ENCODE assay signal across 10 mouse cellular contexts in genomic region chr2:154463621-154464198, GRCm38 (mm10). TPM values are rescaled to one million over a fixed set of nuclear protein-coding genes. Genes with fewer than 3 reads are reported as not detected.
DNase-seq lines count a peak whose midpoint lies in the region; ATAC-seq and TF ChIP-seq lines count a peak whose summit lies in the region.
"Had no signal": no experiment of that assay in that cellular context is flagged by ENCODE, and none has a peak within 500 bp of the region (broad histone marks: within the 10 kb centered on the region; RNA-seq: fewer than 3 reads in every experiment).

No protein-coding gene starts in this region.

- H3K4me2 ChIP-seq in heart, postnatal 0 days (ENCODE audit: low read depth, low read length): no peak overlapping the region
- H3K4me2 ChIP-seq in forebrain, embryonic 12.5 days: no peak overlapping the region
- no peak overlapping the region for H3K4me2 ChIP-seq in forebrain, embryonic 11.5 days (ENCODE audit: low read depth, low read length, severe bottlenecking)
- H3K4me2 ChIP-seq: limb, embryonic 15.5 days had no signal

- no peak for TF ChIP-seq EP300 in heart, postnatal 0 days (IDR thresholded peaks at IDR 0.05; ENCODE audit: low read depth)

- no peak overlapping the region for H3K4me3 ChIP-seq in heart, postnatal 0 days (ENCODE audit: low read depth, low read length)
- no peak overlapping the region for H3K4me3 ChIP-seq in macrophage (ENCODE audit: inconsistent target)
- no peak overlapping the region for H3K4me3 ChIP-seq in forebrain, embryonic 12.5 days (replicated peaks)
- no peak overlapping the region for H3K4me3 ChIP-seq in forebrain, embryonic 11.5 days (ENCODE audit: low read depth, low read length)
- H3K4me3 ChIP-seq: limb, embryonic 15.5 days had no signal

- in situ Hi-C loops in Patski (cut with MboI; ENCODE audit: low pct_unique_long_range_greater_than_20kb): no loop called here

- 43% methylated on average over 11 of the region's 11 CpGs for WGBS in heart, postnatal 0 days
- 47% methylated on average over 9 of the region's 11 CpGs for WGBS in macrophage (ENCODE audit: missing documents)
- 90% methylated on average over 11 of the region's 11 CpGs for WGBS in forebrain, embryonic 12.5 days
- WGBS in forebrain, embryonic 11.5 days: 89% methylated on average over 11 of the region's 11 CpGs

- no peaks in the 10 kb centered on the region for H3K27me3 ChIP-seq in Patski
- no peaks in the 10 kb centered on the region for H3K27me3 ChIP-seq in heart, postnatal 0 days (ENCODE audit: control insufficient read depth, insufficient read depth, low read length)
- H3K27me3 ChIP-seq in forebrain, embryonic 12.5 days: no peaks in the 10 kb centered on the region
- H3K27me3 ChIP-seq in forebrain, embryonic 11.5 days (ENCODE audit: control insufficient read depth, insufficient read depth, low read length): no peaks in the 10 kb centered on the region
- H3K27me3 ChIP-seq: limb, embryonic 15.5 days had no signal

- no peaks in the 10 kb centered on the region for H3K36me3 ChIP-seq in heart, postnatal 0 days (replicated peaks; ENCODE audit: control insufficient read depth, insufficient read depth, low read length)
- no peaks in the 10 kb centered on the region for H3K36me3 ChIP-seq in macrophage (ENCODE audit: inconsistent target)
- peaks cover 4% of the 10 kb centered on the region; the same call in 1 of the 2 replicates for H3K36me3 ChIP-seq in forebrain, embryonic 12.5 days (replicated peaks)
- no peaks in the 10 kb centered on the region for H3K36me3 ChIP-seq in forebrain, embryonic 11.5 days (ENCODE audit: control insufficient read depth, insufficient read depth, low read length)
- H3K36me3 ChIP-seq: limb, embryonic 15.5 days had no signal

- peak; percentile 91 for ATAC-seq in frontal cortex, adult (ENCODE audit: low TSS enrichment)
- no peak for ATAC-seq in Patski
- ATAC-seq in heart, postnatal 0 days (ENCODE audit: insufficient read depth, low read depth): no peak; the same call in 1 of the 2 replicates
- ATAC-seq in forebrain, embryonic 12.5 days (ENCODE audit: low FRiP score): no peak
- ATAC-seq in forebrain, embryonic 11.5 days (replicated peaks; ENCODE audit: low FRiP score): no peak
- ATAC-seq: inflammation-experienced regulatory T-cells, adult 6 months had no signal

- peaks cover 23% of the 10 kb centered on the region for H3K4me1 ChIP-seq in heart, postnatal 0 days (ENCODE audit: control insufficient read depth, insufficient read depth)
- peaks cover 33% of the 10 kb centered on the region for H3K4me1 ChIP-seq in forebrain, embryonic 12.5 days
- H3K4me1 ChIP-seq in forebrain, embryonic 11.5 days (replicated peaks; ENCODE audit: control insufficient read depth, insufficient read depth, low read length): peaks cover 3% of the 10 kb centered on the region; the same call in 1 of the 2 replicates

- DNase-seq in frontal cortex, postnatal 14 days (ENCODE audit: low spot score in 2 of 2): no peak
- DNase-seq in Patski (ENCODE audit: low read depth, low spot score): peak; percentile 12
- peak; percentile 21 for DNase-seq in heart, postnatal 0 days (ENCODE audit: low spot score)
- no peak for DNase-seq in thymus, postnatal 0 days (ENCODE audit: low spot score)
- DNase-seq in forebrain, embryonic 11.5 days (ENCODE audit: low spot score): no peak

- H3K27ac ChIP-seq in heart, postnatal 0 days (ENCODE audit: low read depth): 0 out of 2 replicates have a peak overlapping the region, but pooled peaks have one; percentile 43
- 0 out of 2 replicates have a peak overlapping the region, but pooled peaks have one; percentile 8 for H3K27ac ChIP-seq in macrophage
- no peak overlapping the region for H3K27ac ChIP-seq in forebrain, embryonic 12.5 days
- no peak overlapping the region for H3K27ac ChIP-seq in forebrain, embryonic 11.5 days (ENCODE audit: low read depth, low read length)
- H3K27ac ChIP-seq: limb, embryonic 15.5 days had no signal

- POLR2A ChIA-PET in Patski (lab: Charles Lee): no interaction called here

- H3K9ac ChIP-seq in heart, postnatal 0 days (replicated peaks; ENCODE audit: low read depth, low read length): no peak overlapping the region
- H3K9ac ChIP-seq in forebrain, embryonic 12.5 days: no peak overlapping the region
- H3K9ac ChIP-seq in forebrain, embryonic 11.5 days (ENCODE audit: low read length): no peak overlapping the region
- H3K9ac ChIP-seq: limb, embryonic 15.5 days had no signal

- H3K79me2 ChIP-seq in macrophage (ENCODE audit: inconsistent target): peaks cover 93% of the 10 kb centered on the region

- CTCF ChIA-PET in Patski (lab: Charles Lee): interaction anchor here (2.0 kb wide), 1 partner anchor 8 kb away, joined by 4 read pairs; no protein-coding TSS in a partner anchor

- TF ChIP-seq CTCF in Patski (IDR thresholded peaks at IDR 0.05): no peak
- TF ChIP-seq CTCF in heart, postnatal 0 days (IDR thresholded peaks at IDR 0.05; ENCODE audit: low read depth): no peak

- H3K9me3 ChIP-seq in heart, postnatal 0 days (replicated peaks; ENCODE audit: control insufficient read depth, low read length): no peaks in the 10 kb centered on the region
- no peaks in the 10 kb centered on the region for H3K9me3 ChIP-seq in forebrain, embryonic 12.5 days
- no peaks in the 10 kb centered on the region for H3K9me3 ChIP-seq in forebrain, embryonic 11.5 days (ENCODE audit: control insufficient read depth, low read length)
- H3K9me3 ChIP-seq: limb, embryonic 15.5 days had no signal

RNA-seq across cellular contexts. Expression of gene Cbfa2t2, which starts 27.4 kb away (rescaled TPM):
- 27.2 TPM for polyA plus RNA-seq in Patski (2021)
- 28.0 and 45.1 TPM in 2 replicates for total RNA-seq in heart, postnatal 0 days (2014; rRNA removed; ENCODE audit: low replicate concordance)
- 18.1 and 18.2 TPM in 2 replicates for polyA plus RNA-seq in heart, postnatal 0 days (2015; fragmentation: Nextera tagmentation; extraction: Ambion mirVana)
- 10 to 100 TPM in 25 of 26 experiments, 1 to 10 TPM in 1; 8.9 to 65.3 (median 44.3) TPM for total RNA-seq in macrophage (2018; cell fraction: chromatin; rRNA removed)
- total RNA-seq in macrophage (2018; cell fraction: cytosol; rRNA removed): 10 to 100 TPM in 20 of 26 experiments, 1 to 10 TPM in 6; 6.7 to 14.5 (median 11.4) TPM
- 10 to 100 TPM in 23 of 26 experiments, 1 to 10 TPM in 3; 6.0 to 38.0 (median 21.6) TPM for total RNA-seq in macrophage (2018; cell fraction: nucleus; rRNA removed)
- 8.0 to 9.7 TPM (median 9.0 TPM) in 3 replicates for polyA plus RNA-seq in macrophage (2018)
- 23.7 and 25.4 TPM in 2 replicates for polyA plus RNA-seq in thymus, postnatal 0 days (2015; fragmentation: Nextera tagmentation; extraction: Ambion mirVana)
- 75.6 and 84.0 TPM in 2 replicates for polyA plus RNA-seq in forebrain, embryonic 12.5 days (2016; fragmentation: Nextera tagmentation; extraction: Ambion mirVana)
- 69.4 and 71.6 TPM in 2 replicates for polyA plus RNA-seq in forebrain, embryonic 11.5 days (2014; fragmentation: Nextera tagmentation; extraction: Ambion mirVana)

RNA-seq across cellular contexts. Expression of gene Snta1, which starts 55.8 kb away (rescaled TPM):
- polyA plus RNA-seq in Patski (2021) (30.2 TPM), macrophage (2018) (2.9 to 11.4 TPM (median 6.1 TPM) in 3 replicates)
- total RNA-seq in heart, postnatal 0 days (2014; rRNA removed; ENCODE audit: low replicate concordance): 139 and 158 TPM in 2 replicates
- polyA plus RNA-seq in heart, postnatal 0 days (2015; fragmentation: Nextera tagmentation; extraction: Ambion mirVana): 66.9 and 67.8 TPM in 2 replicates
- 10 to 100 TPM in 2 of 26 experiments, 1 to 10 TPM in 17, under 1 TPM in 6, not detected in 1; 0.47 to 13.4 (median 4.1) TPM for total RNA-seq in macrophage (2018; cell fraction: chromatin; rRNA removed)
- total RNA-seq in macrophage (2018; cell fraction: cytosol; rRNA removed): 10 to 100 TPM in 1 of 26 experiments, 1 to 10 TPM in 25; 3.3 to 10.4 (median 5.8) TPM
- total RNA-seq in macrophage (2018; cell fraction: nucleus; rRNA removed): 10 to 100 TPM in 4 of 26 experiments, 1 to 10 TPM in 21, under 1 TPM in 1; 0.92 to 11.5 (median 3.1) TPM
- 2.6 TPM in 2 replicates for polyA plus RNA-seq in thymus, postnatal 0 days (2015; fragmentation: Nextera tagmentation; extraction: Ambion mirVana)
- 3.9 and 4.2 TPM in 2 replicates for polyA plus RNA-seq in forebrain, embryonic 12.5 days (2016; fragmentation: Nextera tagmentation; extraction: Ambion mirVana)
- polyA plus RNA-seq in forebrain, embryonic 11.5 days (2014; fragmentation: Nextera tagmentation; extraction: Ambion mirVana): 3.1 and 3.4 TPM in 2 replicates
- polyA plus RNA-seq: inflammation-experienced regulatory T-cells, adult 6 months had no signal

Comparison
In these comparisons a context has a peak if more than half of its experiments do, and no peak if none do; other contexts are left out.
1. DNase-seq: peak in Patski (single experiment) and heart, postnatal 0 days (single experiment); none in frontal cortex, postnatal 14 days (0 of 2), thymus, postnatal 0 days (single experiment) and forebrain, embryonic 11.5 days (single experiment).
2. H3K27ac ChIP-seq: peak in heart, postnatal 0 days (single experiment) and macrophage (single experiment); none in forebrain, embryonic 12.5 days (single experiment) and forebrain, embryonic 11.5 days (single experiment).